Mouse (Mus musculus) urinary bladder, postnatal 14 days (tissue): ENCODE results near the gene Nrros.

Experiments used
- DNase-seq: peaks from one replicate; pipeline ENCODE4 v3.0.0; 2021; ENCODE audit warnings: low spot score

Nrros gene

GRCm38 (mm10) chr16:32163392-32163791 is 2.0 kb downstream of the Nrros start:
- DNase-seq = no peak

- no peak for DNase-seq
These were observed 4.6 kb downstream of the Nrros start for GRCm38 (mm10) chr16:32160742-32161323.

- DNase-seq = no peak
These were observed 6.4 kb downstream of the Nrros start for GRCm38 (mm10) chr16:32158966-32159365.

GRCm38 (mm10) chr16:32157369-32157768 is 8.0 kb downstream of the Nrros start:
- no peak for DNase-seq

GRCm38 (mm10) chr16:32156719-32157118 is 8.7 kb downstream of the Nrros start:
- DNase-seq = no peak

- no peak for DNase-seq
These were observed 11.0 kb downstream of the Nrros start for GRCm38 (mm10) chr16:32154437-32154836.

- no peak for DNase-seq
These were observed 11.4 kb downstream of the Nrros start for GRCm38 (mm10) chr16:32153976-32154375.

- no peak for DNase-seq
These were observed 17.7 kb downstream of the Nrros start for GRCm38 (mm10) chr16:32147589-32148207.

- DNase-seq = no peak
These were observed 20.8 kb downstream of the Nrros start for GRCm38 (mm10) chr16:32144592-32144991.

GRCm38 (mm10) chr16:32143766-32144165 is 21.6 kb downstream of the Nrros start:
- no peak for DNase-seq

GRCm38 (mm10) chr16:32138954-32139353 is 26.4 kb downstream of the Nrros start:
- no peak for DNase-seq

- DNase-seq = no peak
These were observed 29.5 kb downstream of the Nrros start for GRCm38 (mm10) chr16:32135842-32136357.

- DNase-seq = no peak
These were observed 32.2 kb downstream of the Nrros start for GRCm38 (mm10) chr16:32133148-32133547.

GRCm38 (mm10) chr16:32130190-32130826 is 35.1 kb downstream of the Nrros start:
- DNase-seq = peak; percentile 24

GRCm38 (mm10) chr16:32129449-32130189 is 35.8 kb downstream of the Nrros start:
- no peak for DNase-seq

GRCm38 (mm10) chr16:32127046-32127445 is 38.3 kb downstream of the Nrros start:
- no peak for DNase-seq

GRCm38 (mm10) chr16:32125364-32125763 is 40.0 kb downstream of the Nrros start:
- no peak for DNase-seq

- no peak for DNase-seq
These were observed 40.7 kb downstream of the Nrros start for GRCm38 (mm10) chr16:32124444-32125335.

- DNase-seq = no peak
These were observed 41.4 kb downstream of the Nrros start for GRCm38 (mm10) chr16:32124020-32124419.

GRCm38 (mm10) chr16:32120454-32120853 is 44.9 kb downstream of the Nrros start:
- no peak for DNase-seq

- peak; percentile 51 for DNase-seq
These were observed 49.2 kb downstream of the Nrros start for GRCm38 (mm10) chr16:32116186-32116585.

GRCm38 (mm10) chr16:32115781-32116180 is 49.6 kb downstream of the Nrros start:
- DNase-seq = no peak
